Mouse (Mus musculus) bone marrow, adult 2 months (tissue): Measurements from ENCODE around the gene Sox12. TPM values are rescaled to one million over a fixed set of nuclear protein-coding genes. Genes with fewer than 3 reads are reported as not detected.

Source experiments
- H3K27ac ChIP-seq: fragments of 200-500 bp; 2 replicates; pipeline ENCODE4 v1.5.1; 2012; ENCODE audit warnings: low read depth, mild to moderate bottlenecking, control low read depth, inconsistent platforms, low read length; ENCODE audit not compliant: control insufficient read depth, poor library complexity, insufficient read depth
- H3K4me1 ChIP-seq: fragments of 200-500 bp; 2 replicates; pipeline ENCODE4 v1.6.1; 2011; ENCODE audit warnings: low read length; ENCODE audit not compliant: control insufficient read depth, insufficient read depth
- H3K4me3 ChIP-seq: fragments of 200-500 bp; replicated peaks from 2 replicates; pipeline ENCODE3; 2011; ENCODE audit warnings: mild to moderate bottlenecking, low read depth, low read length, control low read depth; ENCODE audit not compliant: control insufficient read depth
- CTCF ChIP-seq: fragments of 200-500 bp; IDR thresholded peaks from 2 replicates; pipeline ENCODE4 v1.5.1; 2011; ENCODE audit warnings: low read length, control low read depth; ENCODE audit not compliant: control insufficient read depth, insufficient read depth
- POLR2A ChIP-seq: fragments of 200-500 bp; IDR thresholded peaks from 2 replicates; pipeline ENCODE4 v1.6.1; 2011; ENCODE audit warnings: low read depth, mild to moderate bottlenecking, control low read depth, low read length, borderline replicate concordance; ENCODE audit not compliant: control insufficient read depth
- WGBS: fragments of 180-500 bp; shearing (Covaris S2); methylation state at CpG from one replicate; pipeline ENCODE4 v1.1.7; 2018; 5-methylcytosine and 5-hydroxymethylcytosine counted together
- polyA plus RNA-seq: library from polyadenylated mRNA; stranded (reverse); fragments of >200 nt; gene quantifications from 2 replicates; pipeline ENCODE4 v1.2.4, GENCODE M21; 2011; ENCODE audit warnings: low replicate concordance; ENCODE audit not compliant: missing spikeins, insufficient read depth, insufficient read length

Sox12 gene
- polyA plus RNA-seq, 1 experiment: 6.3 TPM

DNA sequence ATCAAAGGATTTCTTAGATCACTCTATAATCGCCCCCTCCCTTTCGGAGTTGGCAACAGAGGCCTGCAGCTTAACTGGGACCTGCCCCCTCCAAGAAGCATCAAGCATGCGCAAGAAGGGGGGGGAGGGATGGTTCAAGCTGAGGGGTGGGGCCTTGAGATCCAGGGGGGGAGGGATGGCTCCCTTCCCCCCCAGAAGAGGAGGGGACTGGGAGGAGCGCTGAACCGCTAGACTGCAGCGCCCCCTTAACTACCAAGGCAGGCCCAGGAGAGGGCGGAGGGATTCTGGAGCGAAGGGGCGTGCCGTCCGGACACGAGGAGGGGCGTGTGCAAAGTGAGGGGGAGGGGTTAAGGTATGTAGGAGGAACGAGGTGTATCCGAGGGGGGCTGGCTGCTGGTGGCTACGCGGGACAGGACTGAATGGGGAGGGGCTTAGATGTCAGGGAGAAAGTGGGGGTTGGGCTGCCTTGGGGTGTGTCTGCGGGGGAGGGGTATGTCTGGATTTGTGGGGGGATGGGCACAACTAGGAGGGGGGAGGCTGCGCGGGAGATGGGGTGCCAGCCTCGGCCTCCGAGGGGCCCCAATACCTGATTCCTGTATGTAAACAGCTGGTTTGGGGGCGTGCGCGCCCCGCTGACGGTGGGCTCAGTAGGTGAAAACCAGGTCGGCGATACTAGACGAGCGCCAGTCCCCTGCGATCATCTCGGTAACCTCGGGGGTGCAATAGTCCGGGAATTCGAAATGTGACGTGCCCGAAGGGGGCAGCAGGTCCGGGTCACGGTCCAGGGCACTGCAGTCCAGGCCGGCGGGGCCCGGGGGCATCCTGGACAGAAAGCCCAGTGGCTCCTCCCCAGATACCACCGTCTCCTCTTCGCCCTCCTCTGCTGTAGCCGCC, 1.5 kb downstream of the Sox12 start:
- H3K4me1 ChIP-seq: no peaks in the 10 kb centered on the region; the same call in none of the 2 replicates
- H3K27ac ChIP-seq: peak overlapping the region; percentile 78; the same call in 1 of the 2 replicates
- 2% methylated on average over 44 of the region's 46 CpGs for WGBS
- H3K4me3 ChIP-seq: peak overlapping the region; percentile 57
- TF ChIP-seq POLR2A: no peak

DNA sequence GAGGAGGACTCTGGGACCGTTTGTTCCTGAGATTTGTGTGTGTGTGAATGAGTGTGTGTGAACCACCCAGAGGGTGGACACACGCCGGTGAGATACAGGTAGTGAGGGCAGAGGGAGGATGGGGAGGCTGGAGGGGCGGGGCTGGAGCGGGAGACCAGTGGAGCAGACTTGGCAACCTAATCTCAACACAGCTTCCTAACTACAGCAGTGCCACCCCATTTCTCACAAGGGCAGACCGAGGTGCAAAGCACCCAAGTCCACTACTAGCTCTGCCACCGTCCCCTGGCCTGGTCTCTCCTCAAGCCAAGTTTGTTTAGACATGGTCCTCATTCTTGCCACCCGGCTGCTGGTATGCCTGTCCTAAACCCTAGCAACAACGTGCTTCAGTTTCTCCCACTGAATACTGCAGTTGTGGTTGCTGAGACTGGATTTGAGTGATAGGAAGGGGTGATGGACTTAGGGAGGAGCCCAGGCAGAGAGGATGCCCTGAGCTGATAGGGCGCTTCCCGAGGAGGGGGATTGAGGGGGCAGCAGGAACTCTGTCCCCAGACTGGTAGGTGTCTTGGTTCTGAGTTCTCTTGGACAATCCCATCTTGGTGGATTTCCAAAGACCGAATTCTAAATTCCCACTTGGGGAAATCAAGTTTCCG, 2.5 kb downstream of the Sox12 start:
- no peak overlapping the region for H3K27ac ChIP-seq
- H3K4me3 ChIP-seq: no peak overlapping the region
- TF ChIP-seq POLR2A (no peak), CTCF (no peak)
- no peaks in the 10 kb centered on the region; the same call in none of the 2 replicates for H3K4me1 ChIP-seq
- 63% methylated on average over 13 of the region's 13 CpGs for WGBS

DNA sequence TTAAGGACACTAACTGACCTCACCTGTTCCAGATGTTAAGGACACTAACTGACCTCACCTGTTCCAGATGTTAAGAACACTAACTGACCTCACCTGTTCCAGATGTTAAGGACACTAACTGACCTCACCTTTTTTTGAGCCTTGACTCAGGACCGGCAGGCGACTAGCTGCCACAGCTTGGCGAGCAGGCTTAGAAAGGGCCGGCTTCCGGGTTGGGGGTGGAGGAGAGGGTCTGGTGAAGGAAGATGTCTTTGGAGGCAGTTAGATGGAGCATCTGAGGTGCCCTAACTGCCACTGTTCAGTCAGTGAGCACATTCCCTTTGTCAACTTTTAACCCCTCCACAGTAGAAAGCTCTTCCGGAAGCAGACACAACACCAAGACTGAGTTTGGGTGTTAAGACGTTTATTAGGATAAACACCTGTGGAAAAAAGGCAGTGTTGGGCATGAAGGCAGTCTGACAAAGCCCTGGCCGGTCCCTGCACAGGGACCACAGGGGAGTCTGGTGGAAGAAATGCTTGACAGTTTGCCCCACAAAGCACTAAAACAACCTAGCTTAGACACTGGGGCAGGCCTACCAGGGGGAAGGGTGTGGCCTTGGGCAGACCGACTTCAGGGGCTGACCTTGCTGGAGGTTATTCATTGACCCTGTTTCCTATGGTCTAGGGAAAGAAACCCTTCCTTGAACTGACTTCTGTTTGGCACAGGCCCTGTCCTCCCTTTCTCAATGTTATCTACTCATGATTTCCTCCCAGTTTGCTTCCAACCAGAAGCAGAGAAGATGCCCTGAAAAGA, 4.4 kb downstream of the Sox12 start:
- no peak for TF ChIP-seq POLR2A
- no peak for TF ChIP-seq CTCF
- no peak overlapping the region for H3K4me3 ChIP-seq
- WGBS: 75% methylated on average over 9 of the region's 9 CpGs
- H3K27ac ChIP-seq: no peak overlapping the region
- H3K4me1 ChIP-seq: no peaks in the 10 kb centered on the region

DNA sequence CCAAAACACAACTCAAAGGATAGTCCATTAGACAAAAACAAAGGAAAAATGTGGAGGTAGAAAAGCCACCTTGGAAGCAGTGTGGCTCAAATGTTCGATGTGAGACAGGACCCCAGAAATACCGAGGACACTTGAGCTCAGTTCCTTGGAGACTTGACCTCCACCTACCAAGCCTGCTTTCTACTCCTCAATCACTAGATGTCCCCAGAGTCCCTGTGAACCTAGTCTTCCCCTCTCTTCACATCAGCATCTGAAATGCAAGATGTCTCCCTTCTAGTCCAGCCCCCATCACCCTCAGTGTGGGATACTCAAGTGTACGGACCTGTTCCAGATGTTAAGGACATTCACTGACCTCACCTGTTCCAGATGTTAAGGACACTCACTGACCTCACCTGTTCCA, 5.1 kb downstream of the Sox12 start:
- no peak overlapping the region for H3K4me3 ChIP-seq
- no peaks in the 10 kb centered on the region for H3K4me1 ChIP-seq
- no peak for TF ChIP-seq POLR2A
- peak; percentile 41; the same call in 1 of the 2 replicates for TF ChIP-seq CTCF
- H3K27ac ChIP-seq: no peak overlapping the region
- 15% methylated on average over 3 of the region's 3 CpGs for WGBS

DNA sequence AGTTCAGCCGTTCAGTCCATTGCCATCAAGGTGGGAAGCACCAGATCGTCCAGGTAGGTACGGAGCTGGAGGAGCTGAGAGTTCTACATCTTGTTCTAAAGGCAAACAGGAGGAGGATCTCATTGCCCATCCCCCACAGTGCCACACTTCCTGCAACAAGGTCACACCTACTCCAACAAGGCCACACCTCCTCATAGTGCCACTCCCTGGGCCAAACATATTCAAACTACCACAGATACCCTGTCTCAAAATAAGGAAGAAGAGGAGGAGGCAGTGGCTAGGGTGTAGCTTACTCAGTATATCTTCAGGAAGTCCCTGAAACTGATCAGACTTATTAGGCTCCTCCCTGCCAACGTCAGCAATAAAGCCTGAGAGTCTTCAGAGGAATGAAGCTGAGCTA, 13.7 kb downstream of the Sox12 start:
- TF ChIP-seq POLR2A (no peak), CTCF (no peak)
- 82% methylated on average over 4 of the region's 4 CpGs for WGBS
- H3K27ac ChIP-seq: no peak overlapping the region
- no peaks in the 10 kb centered on the region for H3K4me1 ChIP-seq
- no peak overlapping the region for H3K4me3 ChIP-seq

DNA sequence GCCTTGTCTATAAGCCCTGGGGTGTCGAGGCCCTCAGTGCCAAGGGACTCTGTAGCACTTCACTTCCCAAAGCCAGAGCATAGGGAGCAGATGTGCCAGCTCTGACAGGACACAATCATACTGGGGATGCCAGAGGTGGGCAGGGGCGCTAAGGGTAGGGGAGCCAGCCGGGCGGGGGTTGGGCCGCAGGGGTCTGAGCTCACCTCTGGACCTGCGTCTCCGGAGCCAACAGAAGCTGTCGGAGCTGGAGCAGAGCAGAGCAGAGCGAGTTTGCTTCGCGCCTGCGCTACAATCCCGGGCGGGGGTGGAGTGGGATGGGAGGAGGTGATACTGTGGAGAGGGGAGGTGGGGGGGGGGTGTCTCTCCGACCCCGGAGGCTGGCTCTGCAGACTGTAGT, 21.5 kb downstream of the Sox12 start, which contains the start of gene Nrsn2:
Gene Nrsn2 (minus strand): TSS at position 294 of the 397 bp plus-strand sequence.
- H3K4me3 ChIP-seq: no peak within 1 kb of the TSS
- no peak within 1 kb of the TSS for H3K27ac ChIP-seq
- H3K4me1 ChIP-seq: no peaks in the 10 kb centered on the region; the same call in 1 of the 2 replicates
- TF ChIP-seq POLR2A (no peak), CTCF (no peak)
- WGBS: 27% methylated on average over 16 of the region's 16 CpGs

DNA sequence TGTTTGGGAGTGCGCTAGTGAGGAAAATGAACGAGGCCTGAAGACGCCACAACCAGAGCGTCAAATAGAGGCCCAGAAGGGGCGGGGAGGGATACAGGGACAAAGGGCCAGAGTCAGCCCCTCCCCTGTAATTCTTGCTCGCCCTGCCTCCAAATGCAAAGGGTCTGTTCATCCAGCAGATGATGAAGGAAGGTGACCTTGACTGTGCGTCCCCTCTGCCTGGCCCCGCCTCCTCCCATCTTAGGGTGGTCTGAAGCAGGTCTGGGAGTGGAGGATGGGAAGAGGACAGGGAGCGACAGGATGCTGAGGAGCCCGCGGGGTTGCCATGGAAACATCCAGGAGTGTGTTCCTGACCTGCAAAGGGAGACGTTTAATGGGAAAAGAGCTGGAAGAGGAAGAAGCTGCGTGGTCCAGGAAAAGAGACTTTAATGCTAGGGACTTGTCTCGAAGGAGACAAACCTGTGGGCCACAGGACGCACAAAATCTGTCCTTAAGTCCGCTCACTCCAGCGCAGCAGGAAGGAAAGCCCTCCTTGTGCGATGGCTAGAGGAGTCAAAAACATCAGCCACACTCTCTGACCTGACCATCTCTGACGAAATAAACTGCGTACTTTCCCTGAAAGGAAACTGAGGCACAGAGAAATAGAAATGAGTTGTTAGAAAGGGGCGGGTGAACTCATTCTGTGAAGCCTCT, 22.1 kb downstream of the Sox12 start:
- Histone ChIP-seq H3K4me3 (no peak overlapping the region), H3K27ac (no peak overlapping the region), H3K4me1 (no peaks in the 10 kb centered on the region; the same call in 1 of the 2 replicates)
- 40% methylated on average over 21 of the region's 21 CpGs for WGBS
- TF ChIP-seq POLR2A: no peak
- no peak for TF ChIP-seq CTCF

DNA sequence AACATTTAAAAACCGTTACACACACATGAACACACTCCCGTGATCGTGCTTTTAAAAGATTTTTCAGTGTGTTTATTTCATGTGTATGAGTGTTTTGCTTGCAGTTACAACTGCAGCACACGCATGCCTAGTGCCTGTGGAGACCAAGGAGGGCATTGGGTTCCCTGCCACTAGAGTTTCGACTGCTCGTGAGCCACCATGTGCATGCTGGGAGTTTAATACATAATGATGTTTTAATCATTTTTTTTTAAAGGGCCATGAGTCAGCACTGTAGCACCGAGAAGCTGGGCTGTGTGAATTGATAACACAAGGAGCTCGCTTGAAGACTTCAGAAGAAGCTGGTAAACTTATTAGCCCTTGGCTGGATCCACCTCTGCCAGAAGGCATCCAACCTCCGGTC, 24.3 kb downstream of the Sox12 start:
- no peak overlapping the region for H3K4me3 ChIP-seq
- TF ChIP-seq POLR2A: no peak
- no peak for TF ChIP-seq CTCF
- WGBS: 42% methylated on average over 9 of the region's 9 CpGs
- H3K4me1 ChIP-seq: no peaks in the 10 kb centered on the region; the same call in 1 of the 2 replicates
- H3K27ac ChIP-seq: no peak overlapping the region
